Mouse (Mus musculus) CH12.LX (cell line): ENCODE data around the gene Ttc13. TPM values are rescaled to one million over a fixed set of nuclear protein-coding genes. Genes with fewer than 3 reads are reported as not detected.

Experiments used
- DNase-seq: peaks from one replicate; pipeline ENCODE4 v3.0.0-alpha.2; 2013; ENCODE audit errors: extremely low read depth
- H3K27ac ChIP-seq: 2 replicates; pipeline ENCODE4 v1.5.1; 2012; ENCODE audit warnings: low read depth, mild to moderate bottlenecking, control low read depth, moderate library complexity; ENCODE audit not compliant: insufficient read depth
- H3K27me3 ChIP-seq: replicated peaks from 2 replicates; pipeline ENCODE3; 2012; ENCODE audit warnings: inconsistent platforms
- H3K36me3 ChIP-seq, 2 experiments: replicated peaks in 1 of 2; 2 replicates each; pipeline versions ENCODE3 to v1.6.1; 2012; ENCODE audit warnings: inconsistent platforms in 1 of 2, low read length in 1 of 2, mild to moderate bottlenecking in 1 of 2, mixed read lengths in 1 of 2, moderate library complexity in 1 of 2; ENCODE audit not compliant: control insufficient read depth in 1 of 2, insufficient read depth in 1 of 2
- H3K4me1 ChIP-seq, 2 experiments: 2 replicates each; pipeline ENCODE4 v1.6.1; 2012; ENCODE audit warnings: inconsistent platforms in 1 of 2, moderate library complexity in 1 of 2; ENCODE audit not compliant: insufficient read depth in 2 of 2, control insufficient read depth in 1 of 2
- H3K4me2 ChIP-seq: 2 replicates; pipeline ENCODE4 v1.6.1; 2012; ENCODE audit warnings: low read depth, mild to moderate bottlenecking, control low read depth; ENCODE audit not compliant: poor library complexity, insufficient read depth, severe bottlenecking
- H3K4me3 ChIP-seq, 3 experiments: fragments of 150-350 bp in 1 of 3; sonication (generic) in 1 of 3; replicated peaks in 1 of 3; 2 replicates each; pipeline versions ENCODE3 to v1.5.1; 2011 to 2012; ENCODE audit warnings: low read depth in 2 of 3, low read length in 2 of 3, mild to moderate bottlenecking in 2 of 3, moderate library complexity in 2 of 3, control low read depth in 1 of 3, improper control_type of control experiment in 1 of 3, inconsistent platforms in 1 of 3, mixed read lengths in 1 of 3; ENCODE audit not compliant: poor library complexity in 1 of 3
- H3K79me2 ChIP-seq: replicated peaks from 2 replicates; pipeline ENCODE4 v1.6.1; 2012; ENCODE audit warnings: mild to moderate bottlenecking, moderate library complexity; ENCODE audit not compliant: control insufficient read depth, poor library complexity, insufficient read depth, severe bottlenecking; ENCODE audit errors: extremely low read depth
- H3K9ac ChIP-seq: 2 replicates; pipeline ENCODE4 v1.6.1; 2012; ENCODE audit warnings: low read depth, mild to moderate bottlenecking, control low read depth, moderate library complexity; ENCODE audit not compliant: insufficient read depth
- H3K9me3 ChIP-seq: replicated peaks from 2 replicates; pipeline ENCODE3; 2012; ENCODE audit warnings: low read length, inconsistent platforms, mixed read lengths
- BHLHE40 ChIP-seq: IDR thresholded peaks from 2 replicates; pipeline ENCODE4 v1.6.1; 2011; ENCODE audit warnings: mild to moderate bottlenecking, low read depth, low read length, improper control_type of control experiment
- CHD1 ChIP-seq: IDR thresholded peaks from 2 replicates; pipeline ENCODE4 v1.6.1; 2012; ENCODE audit warnings: low read depth, low read length, improper control_type of control experiment, inconsistent platforms
- CTCF ChIP-seq, 2 experiments: IDR thresholded peaks in 1 of 2; conservative IDR thresholded peaks in 1 of 2; 2 replicates each; pipeline ENCODE4 v1.5.1; 2011 to 2012; ENCODE audit warnings: low read depth in 2 of 2, low read length in 2 of 2, improper control_type of control experiment in 1 of 2, inconsistent platforms in 1 of 2, mild to moderate bottlenecking in 1 of 2, moderate library complexity in 1 of 2
- ETS1 ChIP-seq: conservative IDR thresholded peaks from 2 replicates; pipeline ENCODE4 v1.6.1; 2012; ENCODE audit warnings: low read depth, mild to moderate bottlenecking, inconsistent platforms, low read length, improper control_type of control experiment, moderate library complexity
- GABPA ChIP-seq: IDR thresholded peaks from 2 replicates; pipeline ENCODE4 v1.6.1; 2012; ENCODE audit warnings: low read depth, low read length, improper control_type of control experiment, inconsistent platforms; ENCODE audit not compliant: insufficient replicate concordance
- HCFC1 ChIP-seq: IDR thresholded peaks from 2 replicates; pipeline ENCODE4 v1.6.1; 2012; ENCODE audit warnings: low read depth, mild to moderate bottlenecking, inconsistent platforms, low read length, improper control_type of control experiment
- IRF4 ChIP-seq: IDR thresholded peaks from 2 replicates; pipeline ENCODE4 v1.6.1; 2014; ENCODE audit warnings: low read depth, mild to moderate bottlenecking, inconsistent platforms, low read length, improper control_type of control experiment
- MAX ChIP-seq: IDR thresholded peaks from 2 replicates; pipeline ENCODE4 v1.6.1; 2011; ENCODE audit warnings: low read length, improper control_type of control experiment
- MAZ ChIP-seq: IDR thresholded peaks from 2 replicates; pipeline ENCODE4 v1.6.1; 2012; ENCODE audit warnings: low read depth, mild to moderate bottlenecking, inconsistent platforms, low read length, improper control_type of control experiment, moderate library complexity
- MYC ChIP-seq: IDR thresholded peaks from 2 replicates; pipeline ENCODE4 v1.6.1; 2011; ENCODE audit warnings: low read depth, mild to moderate bottlenecking, improper control_type of control experiment, low read length
- NELFE ChIP-seq: IDR thresholded peaks from 2 replicates; pipeline ENCODE4 v1.6.1; 2011; ENCODE audit warnings: low read depth, low read length, improper control_type of control experiment
- NRF1 ChIP-seq: IDR thresholded peaks from 2 replicates; pipeline ENCODE4 v1.6.1; 2014; ENCODE audit warnings: low read depth, mild to moderate bottlenecking, inconsistent platforms, low read length, improper control_type of control experiment, moderate library complexity
- PAX5 ChIP-seq: IDR thresholded peaks from 2 replicates; pipeline ENCODE4 v1.6.1; 2012; ENCODE audit warnings: low read length, inconsistent platforms, mixed read lengths
- POLR2A ChIP-seq: IDR thresholded peaks from 2 replicates; pipeline ENCODE4 v1.6.1; 2011; ENCODE audit warnings: low read depth, mild to moderate bottlenecking, improper control_type of control experiment, low read length
- POLR2AphosphoS2 ChIP-seq: IDR thresholded peaks from 2 replicates; pipeline ENCODE4 v1.6.1; 2011; ENCODE audit warnings: low read depth, low read length, improper control_type of control experiment
- RCOR1 ChIP-seq: conservative IDR thresholded peaks from 2 replicates; pipeline ENCODE4 v1.6.1; 2012; ENCODE audit warnings: low read depth, mild to moderate bottlenecking, inconsistent platforms, low read length, improper control_type of control experiment
- TBP ChIP-seq: conservative IDR thresholded peaks from 2 replicates; pipeline ENCODE4 v1.6.1; 2011; ENCODE audit warnings: low read depth, low read length, improper control_type of control experiment
- USF2 ChIP-seq: conservative IDR thresholded peaks from 2 replicates; pipeline ENCODE4 v1.6.1; 2011; ENCODE audit warnings: low read depth, low read length, improper control_type of control experiment
- ZMIZ1 ChIP-seq: IDR thresholded peaks from 2 replicates; pipeline ENCODE4 v1.6.1; 2012; ENCODE audit warnings: low read depth, mild to moderate bottlenecking, inconsistent platforms, low read length, improper control_type of control experiment
- dilution Hi-C: fragments of 300-500 bp; cut with MboI; formaldehyde crosslinking; loops from 2 replicates; pipeline ENCODE4 v1.14.3; 2020; ENCODE audit warnings: low sequenced_read_pairs; ENCODE audit not compliant: extremely low pct_unique_long_range_greater_than_20kb, extremely low pct_ligation_motif_present
- in situ Hi-C: fragments of 300-500 bp; cut with MboI; formaldehyde crosslinking; loops from 3 replicates; pipeline ENCODE4 v1.14.3; 2019; ENCODE audit warnings: low sequenced_read_pairs, low pct_ligation_motif_present, low pct_unique_long_range_greater_than_20kb, mixed read lengths
- polyA plus RNA-seq: library from polyadenylated mRNA; unstranded; fragments of >175 nt; gene quantifications from 2 replicates; pipeline ENCODE4 v1.2.1, GENCODE M21; 2012; ENCODE audit warnings: low read depth; ENCODE audit not compliant: insufficient read length
- total RNA-seq, 2 experiments: library from RNA; depleted of rRNA; stranded (reverse); fragments of 300-350 nt in 1 of 2; fragments of >200 nt in 1 of 2; gene quantifications; 2 replicates each; pipeline ENCODE4 v1.2.3; 2012 to 2014

Ttc13 gene
- total and polyA plus RNA-seq, 3 experiments = 30.8 to 33.6 (median 33.5) TPM

DNA sequence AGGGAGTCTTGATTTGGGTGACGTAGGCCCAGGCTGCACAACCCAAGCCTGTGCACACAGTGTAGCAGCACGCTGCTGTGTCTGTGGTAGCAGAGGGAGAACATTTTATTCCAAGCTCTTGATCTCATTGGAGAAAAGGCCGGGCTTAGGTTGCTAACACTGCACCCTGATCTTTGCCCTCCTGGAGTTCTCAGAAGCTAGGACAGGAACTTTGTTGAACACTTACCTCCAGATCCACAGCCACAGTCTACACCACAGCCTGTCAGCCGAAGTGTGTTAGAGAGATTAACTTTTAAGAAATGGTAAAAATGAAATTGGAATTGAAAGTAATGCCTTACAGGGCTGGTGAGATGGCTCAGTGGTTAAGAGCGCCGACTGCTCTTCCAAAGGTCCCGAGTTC is 2.5 kb upstream of the Ttc13 start:
- Histone ChIP-seq H3K4me3 (no peak overlapping the region), H3K27me3 (no peaks in the 10 kb centered on the region), H3K27ac (no peak overlapping the region), H3K36me3 (peaks cover 23 to 45% of the 10 kb centered on the region in 2 experiments), H3K9ac (no peak overlapping the region), H3K79me2 (peaks cover 22% of the 10 kb centered on the region), H3K4me2 (no peak overlapping the region), H3K4me1 (peaks cover 12 to 31% of the 10 kb centered on the region in 2 experiments), H3K9me3 (no peaks in the 10 kb centered on the region)
- in situ Hi-C loops (loop anchor here (10.0 kb wide), 1 partner anchor 50 kb away; no protein-coding TSS in a partner anchor), dilution Hi-C loops (no loop called here)
- TF ChIP-seq PAX5 (no peak), NELFE (no peak), NRF1 (no peak), ETS1 (no peak), CTCF (conservative IDR thresholded peaks at IDR 0.05 in 1 of 2, IDR thresholded peaks at IDR 0.05 in 1 of 2; ENCODE audit: low read depth in 2 of 2, low read length in 2 of 2) (no peak), IRF4 (no peak), ZMIZ1 (no peak), MYC (no peak)
- no peak for DNase-seq

DNA sequence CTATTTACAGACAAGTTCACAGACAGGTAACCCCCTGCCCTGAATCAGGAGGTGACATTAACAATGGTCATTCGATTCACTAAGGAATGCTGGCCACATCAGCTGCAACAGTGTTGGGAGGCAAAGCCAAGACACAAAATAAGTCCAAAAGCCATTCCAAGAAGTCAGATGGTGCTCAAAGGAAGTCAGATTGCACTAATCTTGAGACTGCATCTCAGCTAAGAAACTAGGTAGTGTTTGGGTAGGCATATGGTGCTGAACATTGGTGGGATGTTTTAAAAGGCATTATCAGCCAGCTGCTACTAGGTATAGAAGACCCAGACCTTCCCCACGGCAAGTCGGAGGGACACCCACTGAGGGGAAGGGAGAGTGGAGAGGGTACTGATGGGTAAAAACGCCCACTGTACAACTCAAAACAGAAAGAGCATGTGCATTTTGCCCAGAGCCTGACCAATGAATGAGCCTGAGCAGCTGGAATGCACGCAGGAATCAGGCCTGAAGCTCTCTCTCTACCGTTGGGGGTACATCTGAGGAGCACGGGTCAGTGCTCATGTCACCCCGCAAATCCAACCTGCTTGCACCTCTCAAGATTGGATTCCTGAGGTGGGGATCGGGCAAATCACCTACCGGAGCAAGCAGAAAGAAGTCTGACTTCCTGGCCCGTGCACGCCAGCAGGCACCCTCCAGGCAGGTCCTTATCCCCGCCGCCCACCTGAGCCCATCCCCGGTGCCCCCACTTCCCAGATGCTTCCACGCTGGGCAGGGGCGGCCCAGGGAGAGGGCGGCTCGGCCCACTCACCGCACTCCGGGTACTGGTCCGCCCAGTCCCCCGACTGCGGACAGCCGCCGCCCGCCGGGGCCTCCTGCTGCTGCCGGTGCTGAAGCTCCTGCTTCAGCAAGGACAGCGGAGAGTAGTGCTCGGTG is 583 bp downstream of the Ttc13 start:
- H3K27ac ChIP-seq = no peak overlapping the region
- peaks cover 22% of the 10 kb centered on the region for H3K79me2 ChIP-seq
- peak; percentile 23 for DNase-seq
- H3K36me3 ChIP-seq = peaks cover 6 to 31% of the 10 kb centered on the region in 2 experiments
- peak overlapping the region; percentile 82 for H3K4me2 ChIP-seq
- peak overlapping the region; percentile 91 to 95 (median 93) for H3K4me3 ChIP-seq
- dilution Hi-C loops (no loop called here), in situ Hi-C loops (loop anchor here (10.0 kb wide), 1 partner anchor 54 kb away; no protein-coding TSS in a partner anchor)
- H3K9ac ChIP-seq = peak overlapping the region; percentile 69
- TF ChIP-seq POLR2AphosphoS2 (no peak), MAX (no peak), TBP (no peak), RCOR1 (no peak), CHD1 (no peak), POLR2A (no peak), HCFC1 (no peak), IRF4 (no peak), PAX5 (no peak), USF2 (no peak), NELFE (no peak), GABPA (no peak), BHLHE40 (no peak), MAZ (no peak)
- TF ChIP-seq, all 38 proteins: peak for 0
- peaks cover 12 to 31% of the 10 kb centered on the region in 2 experiments for H3K4me1 ChIP-seq
- H3K9me3 ChIP-seq = no peaks in the 10 kb centered on the region
- H3K27me3 ChIP-seq = no peaks in the 10 kb centered on the region
